Mouse (Mus musculus) ES-E14 (cell line): ENCODE measurements around the gene Scn2a.

Source experiments
- CHD2 ChIP-seq: IDR thresholded peaks from 2 replicates; pipeline ENCODE4 v1.6.1; 2014; ENCODE audit warnings: mild to moderate bottlenecking, low read depth, low read length, inconsistent platforms
- HCFC1 ChIP-seq: IDR thresholded peaks from 2 replicates; pipeline ENCODE4 v1.6.1; 2012; ENCODE audit warnings: low read length, inconsistent platforms, borderline replicate concordance; ENCODE audit not compliant: insufficient read depth
- MAFK ChIP-seq: IDR thresholded peaks from 2 replicates; pipeline ENCODE4 v1.6.1; 2014; ENCODE audit warnings: mild to moderate bottlenecking, low read depth, low read length, inconsistent platforms; ENCODE audit not compliant: insufficient read depth
- ZC3H11A ChIP-seq: IDR thresholded peaks from 2 replicates; pipeline ENCODE4 v1.6.1; 2012; ENCODE audit warnings: low read depth, mild to moderate bottlenecking, inconsistent platforms, low read length, borderline replicate concordance
- ZNF384 ChIP-seq: IDR thresholded peaks from 2 replicates; pipeline ENCODE4 v1.6.1; 2012; ENCODE audit warnings: low read depth, low read length, inconsistent platforms

- TF ChIP-seq CHD2 = no peak
- no peak for TF ChIP-seq ZC3H11A
- no peak for TF ChIP-seq ZNF384
- no peak for TF ChIP-seq HCFC1
- TF ChIP-seq MAFK = no peak
These were observed 180.6 kb downstream of the Scn2a start for GRCm38 (mm10) chr2:65801054-65801709.
